12 mouse cellular contexts compared by ENCODE assay signal in genomic region chr17:26488711-26489403, GRCm38 (mm10).
DNase-seq lines count a peak whose midpoint lies in the region; ATAC-seq and TF ChIP-seq lines count a peak whose summit lies in the region.
"Had no signal": no experiment of that assay in that cellular context is flagged by ENCODE, and none has a peak within 500 bp of the region (broad histone marks: within the 10 kb centered on the region; RNA-seq: fewer than 3 reads in every experiment).

No protein-coding gene starts in this region.

- no peak overlapping the region for H3K9ac ChIP-seq in liver, adult 2 months (ENCODE audit: low read depth, low read length)
- no peak overlapping the region for H3K9ac ChIP-seq in liver, embryonic 11.5 days (ENCODE audit: low read depth, low read length)
- peak overlapping the region; percentile 26 for H3K9ac ChIP-seq in heart, adult 2 months (ENCODE audit: low read depth, low read length)
- H3K9ac ChIP-seq in stomach, embryonic 16.5 days (ENCODE audit: low read length), result no peak overlapping the region
- H3K9ac ChIP-seq in forebrain, postnatal 0 days, result no peak overlapping the region
- H3K9ac ChIP-seq: forebrain, embryonic 13.5 days; hindbrain, embryonic 13.5 days; stomach, embryonic 15.5 days had no signal

- H3K4me2 ChIP-seq in liver, embryonic 11.5 days, result no peak overlapping the region
- no peak overlapping the region for H3K4me2 ChIP-seq in stomach, embryonic 16.5 days (ENCODE audit: low read depth, low read length)
- H3K4me2 ChIP-seq in forebrain, postnatal 0 days (ENCODE audit: low read depth), result no peak overlapping the region
- H3K4me2 ChIP-seq: forebrain, embryonic 13.5 days; hindbrain, embryonic 13.5 days; stomach, embryonic 15.5 days had no signal

- intact Hi-C loops in heart, adult 2 months (cut with DNase I), result loop anchor here (1.0 to 5.0 kb wide), 2 partner anchors 15 to 622 kb away; partner anchors contain the start of gene Mcrip2
- intact Hi-C loops in heart, postnatal 36 days (cut with DNase I), result no loop called here

- TF ChIP-seq CTCF in liver, adult 2 months (IDR thresholded peaks at IDR 0.05; ENCODE audit: low read depth, low read length), result no peak
- no peak for TF ChIP-seq CTCF in heart, adult 2 months (IDR thresholded peaks at IDR 0.05)
- TF ChIP-seq CTCF in forebrain, postnatal 0 days (IDR thresholded peaks at IDR 0.05; ENCODE audit: low read depth), result no peak

- TF ChIP-seq POLR2A in liver, adult 2 months (IDR thresholded peaks at IDR 0.05; ENCODE audit: extremely low read depth, insufficient read depth, low read length), result no peak
- TF ChIP-seq POLR2A in heart, adult 2 months (IDR thresholded peaks at IDR 0.05; ENCODE audit: insufficient read depth, low read depth, low read length), result peak; percentile 47; the same call in 1 of the 2 replicates

- 82% methylated on average over 8 of the region's 8 CpGs for WGBS in liver, adult 2 months
- WGBS in liver, embryonic 11.5 days, result 81% methylated on average over 8 of the region's 8 CpGs
- WGBS in heart, adult 2 months, result 15% methylated on average over 8 of the region's 8 CpGs
- 56% methylated on average over 8 of the region's 8 CpGs for WGBS in stomach, embryonic 16.5 days
- WGBS in forebrain, postnatal 0 days, result 91% methylated on average over 8 of the region's 8 CpGs

- H3K4me3 ChIP-seq in liver, adult 2 months (ENCODE audit: insufficient read depth, low read depth, low read length), result no peak overlapping the region
- H3K4me3 ChIP-seq in liver, embryonic 11.5 days (ENCODE audit: low read depth, low read length), result no peak overlapping the region
- no peak overlapping the region for H3K4me3 ChIP-seq in heart, adult 2 months
- H3K4me3 ChIP-seq in stomach, embryonic 16.5 days (replicated peaks; ENCODE audit: low read length), result no peak overlapping the region
- H3K4me3 ChIP-seq in forebrain, postnatal 0 days (ENCODE audit: low read depth, low read length), result no peak overlapping the region
- H3K4me3 ChIP-seq: forebrain, embryonic 13.5 days; hindbrain, embryonic 13.5 days; stomach, embryonic 15.5 days had no signal

- TF ChIP-seq EP300 in heart, adult 2 months (IDR thresholded peaks at IDR 0.05; ENCODE audit: insufficient read depth, low read depth, low read length), result peak; percentile 94

- peak overlapping the region; percentile 34; the same call in 1 of the 2 replicates for H3K27ac ChIP-seq in liver, adult 2 months (replicated peaks; ENCODE audit: insufficient read depth, low read depth, low read length)
- no peak overlapping the region for H3K27ac ChIP-seq in liver, embryonic 11.5 days (ENCODE audit: low read depth, low read length)
- peak overlapping the region; percentile 98 for H3K27ac ChIP-seq in heart, adult 2 months
- no peak overlapping the region; the same call in 1 of the 2 replicates for H3K27ac ChIP-seq in stomach, embryonic 16.5 days (ENCODE audit: low read length)
- no peak overlapping the region for H3K27ac ChIP-seq in forebrain, postnatal 0 days (ENCODE audit: low read depth, low read length)
- H3K27ac ChIP-seq: forebrain, embryonic 13.5 days; hindbrain, embryonic 13.5 days; stomach, embryonic 15.5 days had no signal

- no peaks in the 10 kb centered on the region for H3K27me3 ChIP-seq in liver, adult 2 months (ENCODE audit: control insufficient read depth, insufficient read depth, low read length)
- H3K27me3 ChIP-seq in liver, embryonic 11.5 days (replicated peaks; ENCODE audit: control insufficient read depth, insufficient read depth, low read length), result peaks cover 3% of the 10 kb centered on the region; the same call in 1 of the 2 replicates
- no peaks in the 10 kb centered on the region for H3K27me3 ChIP-seq in heart, adult 2 months (ENCODE audit: control insufficient read depth, insufficient read depth, low read length)
- no peaks in the 10 kb centered on the region for H3K27me3 ChIP-seq in stomach, embryonic 16.5 days (ENCODE audit: control insufficient read depth, insufficient read depth, low read length)
- H3K27me3 ChIP-seq in forebrain, postnatal 0 days (ENCODE audit: insufficient read depth, low read length), result no peaks in the 10 kb centered on the region
- H3K27me3 ChIP-seq: forebrain, embryonic 13.5 days; hindbrain, embryonic 13.5 days; stomach, embryonic 15.5 days had no signal

- no peaks in the 10 kb centered on the region for H3K79me2 ChIP-seq in liver, adult 2 months (ENCODE audit: control insufficient read depth, insufficient read depth, low read length)
- H3K79me2 ChIP-seq in heart, adult 2 months (replicated peaks; ENCODE audit: control insufficient read depth, insufficient read depth, low read length), result no peaks in the 10 kb centered on the region

- peak; percentile 28 for DNase-seq in liver, adult 2 months (ENCODE audit: extremely low read depth, low read depth, low spot score)
- DNase-seq in liver, embryonic 11.5 days (ENCODE audit: low spot score), result no peak
- DNase-seq in heart, adult 2 months, result peak; percentile 79 to 88
- peak; percentile 65 to 76 for DNase-seq in heart, postnatal 36 days
- DNase-seq in adipocyte (ENCODE audit: low spot score), result no peak
- DNase-seq in layer of hippocampus, postnatal 25 days (ENCODE audit: extremely low spot score in 1 of 2, low spot score in 1 of 2), result no peak
- no peak for DNase-seq in forebrain, postnatal 0 days
- DNase-seq: liver had no signal

- H3K9me3 ChIP-seq in liver, embryonic 11.5 days (ENCODE audit: control insufficient read depth, low read length), result peaks cover 9% of the 10 kb centered on the region
- H3K9me3 ChIP-seq in stomach, embryonic 16.5 days (replicated peaks; ENCODE audit: control insufficient read depth, low read length), result peaks cover 7% of the 10 kb centered on the region
- no peaks in the 10 kb centered on the region for H3K9me3 ChIP-seq in forebrain, postnatal 0 days (ENCODE audit: low read length)
- H3K9me3 ChIP-seq: stomach, embryonic 15.5 days had no signal

- no peak for ATAC-seq in liver, embryonic 11.5 days (replicated peaks; ENCODE audit: low FRiP score)
- peak; percentile 22; the same call in 1 of the 2 replicates for ATAC-seq in stomach, embryonic 16.5 days (ENCODE audit: insufficient read depth, low FRiP score)
- no peak for ATAC-seq in forebrain, postnatal 0 days
- ATAC-seq: forebrain, embryonic 13.5 days had no signal

- H3K36me3 ChIP-seq in liver, adult 2 months (ENCODE audit: control insufficient read depth, insufficient read depth, low read length), result no peaks in the 10 kb centered on the region
- H3K36me3 ChIP-seq in liver, embryonic 11.5 days (ENCODE audit: control insufficient read depth, insufficient read depth, low read length), result no peaks in the 10 kb centered on the region
- H3K36me3 ChIP-seq in heart, adult 2 months (ENCODE audit: control insufficient read depth, insufficient read depth, low read length), result peaks cover 10% of the 10 kb centered on the region
- H3K36me3 ChIP-seq in stomach, embryonic 16.5 days (ENCODE audit: control insufficient read depth, insufficient read depth, low read length), result no peaks in the 10 kb centered on the region
- no peaks in the 10 kb centered on the region for H3K36me3 ChIP-seq in forebrain, postnatal 0 days (ENCODE audit: insufficient read depth)
- H3K36me3 ChIP-seq: hindbrain, embryonic 13.5 days; stomach, embryonic 15.5 days had no signal

- H3K4me1 ChIP-seq in liver, adult 2 months (ENCODE audit: control insufficient read depth, insufficient read depth, low read length), result no peaks in the 10 kb centered on the region
- no peaks in the 10 kb centered on the region for H3K4me1 ChIP-seq in liver, embryonic 11.5 days (replicated peaks; ENCODE audit: control insufficient read depth, insufficient read depth, low read length)
- peaks cover 29% of the 10 kb centered on the region for H3K4me1 ChIP-seq in heart, adult 2 months (ENCODE audit: control insufficient read depth, insufficient read depth, low read length)
- H3K4me1 ChIP-seq in stomach, embryonic 16.5 days (ENCODE audit: control insufficient read depth, insufficient read depth, low read length), result peaks cover 6% of the 10 kb centered on the region; the same call in 1 of the 2 replicates
- no peaks in the 10 kb centered on the region for H3K4me1 ChIP-seq in forebrain, postnatal 0 days (ENCODE audit: insufficient read depth)
- H3K4me1 ChIP-seq: forebrain, embryonic 13.5 days; hindbrain, embryonic 13.5 days; stomach, embryonic 15.5 days had no signal

Comparison
In these comparisons a context has a peak if more than half of its experiments do, and no peak if none do; other contexts are left out.
1. DNase-seq: peak in liver, adult 2 months (single experiment), heart, adult 2 months (2 of 2) and heart, postnatal 36 days (2 of 2); none in liver, embryonic 11.5 days (single experiment), adipocyte (single experiment), layer of hippocampus, postnatal 25 days (0 of 2) and forebrain, postnatal 0 days (single experiment).
2. H3K27ac ChIP-seq: peak in liver, adult 2 months (single experiment) and heart, adult 2 months (single experiment); none in liver, embryonic 11.5 days (single experiment), stomach, embryonic 16.5 days (single experiment) and forebrain, postnatal 0 days (single experiment).